27 mouse cellular contexts compared by ENCODE assay signal in the genomic region with DNA sequence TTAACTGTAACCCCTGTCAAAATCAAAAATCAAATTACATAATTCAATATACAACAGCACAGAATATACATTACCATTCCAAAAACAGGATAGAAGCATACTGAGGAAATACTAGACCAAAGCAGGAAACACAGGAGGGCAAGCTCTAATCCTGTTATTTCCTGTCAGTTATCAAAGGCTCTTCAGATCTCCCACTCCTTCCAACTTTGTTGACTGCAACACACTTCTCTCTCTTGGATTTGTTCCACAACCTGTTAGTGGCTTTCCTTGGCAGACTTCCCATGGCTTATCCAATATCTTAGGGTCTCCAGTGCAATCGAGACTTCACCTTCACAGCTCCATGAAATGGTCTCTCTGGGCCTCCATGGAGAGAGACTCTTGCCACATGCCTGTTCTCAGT. TPM values are rescaled to one million over a fixed set of nuclear protein-coding genes. Genes with fewer than 3 reads are reported as not detected.
DNase-seq lines count a peak whose midpoint lies in the region; ATAC-seq and TF ChIP-seq lines count a peak whose summit lies in the region.
"Had no signal": no experiment of that assay in that cellular context is flagged by ENCODE, and none has a peak within 500 bp of the region (broad histone marks: within the 10 kb centered on the region; RNA-seq: fewer than 3 reads in every experiment).

No protein-coding gene starts in this region.

- H3K4me1 ChIP-seq in heart, embryonic 12.5 days (replicated peaks): peaks cover 58% of the 10 kb centered on the region
- H3K4me1 ChIP-seq in MEL (ENCODE audit: control insufficient read depth in 1 of 2, insufficient read depth in 2 of 2, low read length in 2 of 2): peaks cover 25 to 26% of the 10 kb centered on the region in 2 experiments
- peaks cover 80% of the 10 kb centered on the region for H3K4me1 ChIP-seq in liver, embryonic 13.5 days (replicated peaks)
- peaks cover 44% of the 10 kb centered on the region for H3K4me1 ChIP-seq in liver, embryonic 16.5 days (ENCODE audit: control insufficient read depth, low read depth, low read length)
- H3K4me1 ChIP-seq in forebrain, embryonic 14.5 days (ENCODE audit: control insufficient read depth, insufficient read depth, low read length): no peaks in the 10 kb centered on the region; the same call in 1 of the 2 replicates

- H3K79me2 ChIP-seq in MEL (ENCODE audit: control insufficient read depth, insufficient read depth, low read length, poor library complexity): peaks cover 60% of the 10 kb centered on the region

- no peak for TF ChIP-seq POLR2A in MEL (IDR thresholded peaks at IDR 0.05; ENCODE audit: control insufficient read depth in 1 of 2, insufficient read depth in 1 of 2, low read depth in 1 of 2, low read length in 2 of 2, poor library complexity in 1 of 2)

- no peak overlapping the region for H3K9ac ChIP-seq in heart, embryonic 12.5 days
- no peak overlapping the region for H3K9ac ChIP-seq in MEL (ENCODE audit: control insufficient read depth, low read depth, low read length, poor library complexity, severe bottlenecking)
- peak overlapping the region; percentile 24; the same call in 1 of the 2 replicates for H3K9ac ChIP-seq in liver, embryonic 13.5 days
- H3K9ac ChIP-seq in liver, embryonic 16.5 days (ENCODE audit: low read depth, low read length): no peak overlapping the region
- H3K9ac ChIP-seq in forebrain, embryonic 14.5 days (ENCODE audit: low read length): no peak overlapping the region
- H3K9ac ChIP-seq: forebrain, embryonic 12.5 days; hindbrain, embryonic 12.5 days; hindbrain, embryonic 15.5 days had no signal

- peak overlapping the region; percentile 34; the same call in 1 of the 2 replicates for H3K27ac ChIP-seq in heart, embryonic 12.5 days (ENCODE audit: poor library complexity, severe bottlenecking)
- H3K27ac ChIP-seq in MEL (ENCODE audit: control insufficient read depth, low read depth, low read length): no peak overlapping the region
- peak overlapping the region; percentile 99 for H3K27ac ChIP-seq in liver, embryonic 13.5 days
- peak overlapping the region; percentile 36 for H3K27ac ChIP-seq in liver, embryonic 16.5 days (ENCODE audit: low read length)
- H3K27ac ChIP-seq in forebrain, embryonic 14.5 days (ENCODE audit: low read depth, low read length): no peak overlapping the region
- H3K27ac ChIP-seq: forebrain, embryonic 12.5 days; heart, adult 2 months; hindbrain, embryonic 12.5 days; hindbrain, embryonic 15.5 days had no signal

- TF ChIP-seq EP300 in MEL (IDR thresholded peaks at IDR 0.05; ENCODE audit: low read depth in 1 of 2, low read length in 2 of 2): peak; percentile 70 to 78

- no peak for TF ChIP-seq CTCF in MEL (IDR thresholded peaks at IDR 0.05 in 2 of 3, conservative IDR thresholded peaks at IDR 0.05 in 1 of 3; ENCODE audit: control insufficient read depth in 1 of 3, insufficient read depth in 1 of 3, low read depth in 2 of 3, low read length in 3 of 3, poor library complexity in 1 of 3, severe bottlenecking in 1 of 3)

- 29% methylated on average over 1 of the region's 1 CpGs for WGBS in heart, embryonic 12.5 days
- 67% methylated on average over 1 of the region's 1 CpGs for WGBS in liver, embryonic 13.5 days (ENCODE audit: insufficient replicate concordance)
- 67% methylated on average over 1 of the region's 1 CpGs for WGBS in liver, embryonic 16.5 days (ENCODE audit: insufficient replicate concordance)
- WGBS in forebrain, embryonic 14.5 days: 71% methylated on average over 1 of the region's 1 CpGs

- no peak overlapping the region for H3K4me2 ChIP-seq in heart, embryonic 12.5 days
- H3K4me2 ChIP-seq in liver, embryonic 13.5 days: peak overlapping the region; percentile 27
- H3K4me2 ChIP-seq in liver, embryonic 16.5 days (ENCODE audit: low read depth, low read length): peak overlapping the region; percentile 68
- H3K4me2 ChIP-seq in forebrain, embryonic 14.5 days (ENCODE audit: low read length): no peak overlapping the region
- H3K4me2 ChIP-seq: forebrain, embryonic 12.5 days; heart, embryonic 11.5 days; hindbrain, embryonic 12.5 days; hindbrain, embryonic 15.5 days had no signal

- no peak for DNase-seq in heart, postnatal 4 days
- peak; percentile 50 for DNase-seq in MEL (ENCODE audit: low read depth, low spot score)
- no peak for DNase-seq in liver, embryonic 13.5 days
- DNase-seq in forebrain, embryonic 14.5 days (ENCODE audit: low spot score): no peak
- DNase-seq in adrenal gland, adult (ENCODE audit: inconsistent age in 2 of 2, low spot score in 1 of 2): no peak
- DNase-seq: adrenal gland, adult 8-10 months; adrenal gland, postnatal 36 days; B cell, adult 2 months; cerebellum, adult 18-20 months; cerebellum, adult 9-10 months; cerebellum, postnatal 14 days; gastrocnemius, postnatal 10 days; gastrocnemius, postnatal 36 days; heart, adult 2 months; heart, postnatal 14 days had no signal

- H3K4me3 ChIP-seq in heart, embryonic 12.5 days: no peak overlapping the region
- H3K4me3 ChIP-seq in MEL (ENCODE audit: control insufficient read depth in 1 of 2, insufficient read depth in 1 of 2, low read depth in 2 of 2, low read length in 2 of 2): no peak overlapping the region
- 0 out of 2 replicates have a peak overlapping the region, but pooled peaks have one; percentile 85 for H3K4me3 ChIP-seq in liver, embryonic 13.5 days (replicated peaks)
- no peak overlapping the region for H3K4me3 ChIP-seq in liver, embryonic 16.5 days (ENCODE audit: low read depth, low read length)
- no peak overlapping the region for H3K4me3 ChIP-seq in forebrain, embryonic 14.5 days (ENCODE audit: low read depth, low read length)
- H3K4me3 ChIP-seq: forebrain, embryonic 12.5 days; heart, adult 2 months; hindbrain, embryonic 12.5 days; hindbrain, embryonic 15.5 days had no signal

- ATAC-seq in heart, embryonic 12.5 days (ENCODE audit: insufficient number of reproducible peaks, low FRiP score): no peak
- no peak for ATAC-seq in liver, embryonic 13.5 days (ENCODE audit: low read depth)
- no peak for ATAC-seq in liver, embryonic 16.5 days (ENCODE audit: low read depth)
- no peak for ATAC-seq in forebrain, embryonic 14.5 days
- ATAC-seq: forebrain, embryonic 16.5 days had no signal

- H3K27me3 ChIP-seq in heart, embryonic 12.5 days (replicated peaks): no peaks in the 10 kb centered on the region
- H3K27me3 ChIP-seq in MEL (ENCODE audit: control insufficient read depth in 1 of 2, insufficient read depth in 2 of 2, low read length in 2 of 2): no peaks in the 10 kb centered on the region
- H3K27me3 ChIP-seq in liver, embryonic 13.5 days: no peaks in the 10 kb centered on the region
- H3K27me3 ChIP-seq in liver, embryonic 16.5 days (ENCODE audit: control insufficient read depth, insufficient read depth, low read depth, low read length): no peaks in the 10 kb centered on the region
- H3K27me3 ChIP-seq in forebrain, embryonic 14.5 days (replicated peaks; ENCODE audit: control insufficient read depth, insufficient read depth, low read length): no peaks in the 10 kb centered on the region
- H3K27me3 ChIP-seq: CH12.LX; forebrain, embryonic 12.5 days had no signal

- H3K9me3 ChIP-seq in heart, embryonic 12.5 days (replicated peaks): no peaks in the 10 kb centered on the region
- no peaks in the 10 kb centered on the region for H3K9me3 ChIP-seq in MEL (replicated peaks; ENCODE audit: insufficient read depth, low read length)
- no peaks in the 10 kb centered on the region for H3K9me3 ChIP-seq in liver, embryonic 13.5 days (replicated peaks)
- H3K9me3 ChIP-seq in liver, embryonic 16.5 days (replicated peaks; ENCODE audit: control insufficient read depth, low read length): no peaks in the 10 kb centered on the region
- H3K9me3 ChIP-seq in forebrain, embryonic 14.5 days (replicated peaks; ENCODE audit: control insufficient read depth, low read length): no peaks in the 10 kb centered on the region
- H3K9me3 ChIP-seq: forebrain, embryonic 12.5 days; G1E; hindbrain, embryonic 12.5 days; hindbrain, embryonic 15.5 days had no signal

- TF ChIP-seq RAD21 in MEL (IDR thresholded peaks at IDR 0.05; ENCODE audit: low read depth, low read length): no peak

- peaks cover 44% of the 10 kb centered on the region for H3K36me3 ChIP-seq in heart, embryonic 12.5 days
- H3K36me3 ChIP-seq in MEL (ENCODE audit: control insufficient read depth in 1 of 2, insufficient read depth in 2 of 2, low read length in 2 of 2): peaks cover 8 to 40% of the 10 kb centered on the region in 2 experiments
- H3K36me3 ChIP-seq in liver, embryonic 13.5 days: peaks cover 84% of the 10 kb centered on the region
- H3K36me3 ChIP-seq in liver, embryonic 16.5 days (ENCODE audit: control insufficient read depth, insufficient read depth): peaks cover 65% of the 10 kb centered on the region
- 0 out of 2 replicates have a peak, but pooled peaks cover 3% of the 10 kb centered on the region for H3K36me3 ChIP-seq in forebrain, embryonic 14.5 days (ENCODE audit: control insufficient read depth, insufficient read depth, low read length)
- H3K36me3 ChIP-seq: G1E; hindbrain, embryonic 12.5 days; hindbrain, embryonic 15.5 days had no signal

RNA-seq across cellular contexts. Expression of a gene that starts 6.6 kb away (rescaled TPM):
- 21.8 and 23.0 TPM in 2 replicates for polyA plus RNA-seq in heart, embryonic 12.5 days (2016; fragmentation: Nextera tagmentation; extraction: Ambion mirVana)
- 1 to 10 TPM; 2.1 to 2.7 TPM for total RNA-seq in heart, postnatal 4 days (2021)
- 93.3 and 131 TPM in 2 replicates for total RNA-seq in MEL (2012; rRNA removed)
- polyA plus RNA-seq in MEL (2012; ENCODE audit: insufficient read depth in 1 of 2, insufficient read length in 2 of 2, low read depth in 1 of 2, low replicate concordance in 2 of 2, missing spikeins in 1 of 2): 100 to 1,000 TPM in 1 of 2 experiments, 10 to 100 TPM in 1; 69.8 to 108 TPM
- polyA plus RNA-seq in liver, embryonic 13.5 days (2015; fragmentation: Nextera tagmentation; extraction: Ambion mirVana): 138 and 178 TPM in 2 replicates
- 185 and 205 TPM in 2 replicates for polyA plus RNA-seq in liver, embryonic 16.5 days (2015; fragmentation: Nextera tagmentation; extraction: Ambion mirVana)
- polyA plus RNA-seq in forebrain, embryonic 14.5 days (2014; fragmentation: Nextera tagmentation; extraction: Ambion mirVana): 3.4 and 4.0 TPM in 2 replicates
- polyA plus RNA-seq: G1E had no signal

RNA-seq across cellular contexts. Expression of a gene that starts 18.4 kb away (rescaled TPM):
- polyA plus RNA-seq in heart, embryonic 12.5 days (2016; fragmentation: Nextera tagmentation; extraction: Ambion mirVana): 62.2 and 65.6 TPM in 2 replicates
- total RNA-seq in heart, postnatal 4 days (2021): 100 to 1,000 TPM; 107 to 126 TPM
- total RNA-seq in MEL (2012; rRNA removed): 165 and 193 TPM in 2 replicates
- polyA plus RNA-seq in MEL (2012; ENCODE audit: insufficient read depth in 1 of 2, insufficient read length in 2 of 2, low read depth in 1 of 2, low replicate concordance in 2 of 2, missing spikeins in 1 of 2): 100 to 1,000 TPM in 1 of 2 experiments, not detected in 1; 129 TPM
- 46.8 and 51.5 TPM in 2 replicates for polyA plus RNA-seq in liver, embryonic 13.5 days (2015; fragmentation: Nextera tagmentation; extraction: Ambion mirVana)
- polyA plus RNA-seq in liver, embryonic 16.5 days (2015; fragmentation: Nextera tagmentation; extraction: Ambion mirVana): 27.3 and 29.8 TPM in 2 replicates
- 70.2 and 90.7 TPM in 2 replicates for polyA plus RNA-seq in forebrain, embryonic 14.5 days (2014; fragmentation: Nextera tagmentation; extraction: Ambion mirVana)

RNA-seq across cellular contexts. Expression of a gene that starts 22.8 kb away (rescaled TPM):
- polyA plus RNA-seq in heart, embryonic 12.5 days (2016; fragmentation: Nextera tagmentation; extraction: Ambion mirVana): 0.17 and 0.43 TPM in 2 replicates
- total RNA-seq in heart, postnatal 4 days (2021): under 1 TPM; 0.14 TPM
- total RNA-seq in MEL (2012; rRNA removed): not detected in 2 replicates
- not detected for polyA plus RNA-seq in MEL (2012; ENCODE audit: insufficient read depth in 1 of 2, insufficient read length in 2 of 2, low read depth in 1 of 2, low replicate concordance in 2 of 2, missing spikeins in 1 of 2)
- 0.23 and 0.24 TPM in 2 replicates for polyA plus RNA-seq in liver, embryonic 13.5 days (2015; fragmentation: Nextera tagmentation; extraction: Ambion mirVana)
- 0.47 and 0.50 TPM in 2 replicates for polyA plus RNA-seq in liver, embryonic 16.5 days (2015; fragmentation: Nextera tagmentation; extraction: Ambion mirVana)
- not detected in 2 replicates for polyA plus RNA-seq in forebrain, embryonic 14.5 days (2014; fragmentation: Nextera tagmentation; extraction: Ambion mirVana)
- total RNA-seq: adrenal gland, adult 8-10 months; adrenal gland, postnatal 36 days; G1E; granulocyte monocyte progenitor cell, adult 5-6 weeks; heart, adult 2 months had no signal
- polyA plus RNA-seq: forebrain, embryonic 12.5 days; forebrain, embryonic 16.5 days; G1E; heart, adult 2 months; hindbrain, embryonic 12.5 days; hindbrain, embryonic 15.5 days; intestine, embryonic 14.5 days had no signal

RNA-seq across cellular contexts. Expression of a gene that starts 41.3 kb away (rescaled TPM):
- 0.67 and 1.2 TPM in 2 replicates for polyA plus RNA-seq in heart, embryonic 12.5 days (2016; fragmentation: Nextera tagmentation; extraction: Ambion mirVana)
- total RNA-seq in heart, postnatal 4 days (2021): 1 to 10 TPM; 3.2 to 4.1 TPM
- 0.12 TPM in 1 of 2 replicates, not detected in the other for total RNA-seq in MEL (2012; rRNA removed)
- 1 to 10 TPM in 1 of 2 experiments, not detected in 1; 1.1 TPM for polyA plus RNA-seq in MEL (2012; ENCODE audit: insufficient read depth in 1 of 2, insufficient read length in 2 of 2, low read depth in 1 of 2, low replicate concordance in 2 of 2, missing spikeins in 1 of 2)
- not detected in 2 replicates for polyA plus RNA-seq in liver, embryonic 13.5 days (2015; fragmentation: Nextera tagmentation; extraction: Ambion mirVana)
- polyA plus RNA-seq in liver, embryonic 16.5 days (2015; fragmentation: Nextera tagmentation; extraction: Ambion mirVana): not detected in 2 replicates
- polyA plus RNA-seq in forebrain, embryonic 14.5 days (2014; fragmentation: Nextera tagmentation; extraction: Ambion mirVana): 7.5 and 13.6 TPM in 2 replicates
- total RNA-seq: CH12.LX; G1E; granulocyte monocyte progenitor cell, adult 5-6 weeks; hematopoietic stem cell, adult 5-6 weeks had no signal
- polyA plus RNA-seq: G1E had no signal

RNA-seq across cellular contexts. Expression of a gene that starts 46.6 kb away (rescaled TPM):
- polyA plus RNA-seq in heart, embryonic 12.5 days (2016; fragmentation: Nextera tagmentation; extraction: Ambion mirVana): 90.0 and 95.3 TPM in 2 replicates
- total RNA-seq in heart, postnatal 4 days (2021): 10 to 100 TPM; 23.1 to 51.0 TPM
- 8.8 and 17.5 TPM in 2 replicates for total RNA-seq in MEL (2012; rRNA removed)
- polyA plus RNA-seq in MEL (2012; ENCODE audit: insufficient read depth in 1 of 2, insufficient read length in 2 of 2, low read depth in 1 of 2, low replicate concordance in 2 of 2, missing spikeins in 1 of 2): 10 to 100 TPM in 1 of 2 experiments, not detected in 1; 37.0 TPM
- 404 and 444 TPM in 2 replicates for polyA plus RNA-seq in liver, embryonic 13.5 days (2015; fragmentation: Nextera tagmentation; extraction: Ambion mirVana)
- polyA plus RNA-seq in liver, embryonic 16.5 days (2015; fragmentation: Nextera tagmentation; extraction: Ambion mirVana): 486 and 542 TPM in 2 replicates
- 21.8 and 23.7 TPM in 2 replicates for polyA plus RNA-seq in forebrain, embryonic 14.5 days (2014; fragmentation: Nextera tagmentation; extraction: Ambion mirVana)

Comparison
In these comparisons a context has a peak if more than half of its experiments do, and no peak if none do; other contexts are left out.
1. H3K27ac ChIP-seq: peak in heart, embryonic 12.5 days (single experiment), liver, embryonic 13.5 days (single experiment) and liver, embryonic 16.5 days (single experiment); none in MEL (single experiment) and forebrain, embryonic 14.5 days (single experiment).
2. H3K4me2 ChIP-seq: peak in liver, embryonic 13.5 days (single experiment) and liver, embryonic 16.5 days (single experiment); none in heart, embryonic 12.5 days (single experiment) and forebrain, embryonic 14.5 days (single experiment).